Mouse (Mus musculus): ENCODE measurements around the gene Gpr107. TPM values are rescaled to one million over a fixed set of nuclear protein-coding genes. Genes with fewer than 3 reads are reported as not detected.
A peak's percentile ranks its signal among the peaks of the same experiment; 100 is the strongest.

Gene Gpr107
- total and polyA plus RNA-seq, 3 experiments = 16.4 to 18.3 TPM; not detected in 1

GRCm38 (mm10) chr2:31129742-31130518 is 22.2 kb upstream of the Gpr107 start:
- Histone ChIP-seq H3K79me2 (ENCODE audit: control insufficient read depth, insufficient read depth, low read length, poor library complexity) (no peaks in the 10 kb centered on the region; the same call in 1 of the 2 replicates), H3K9me3 (replicated peaks; ENCODE audit: insufficient read depth, low read length) (no peaks in the 10 kb centered on the region), H3K27ac (ENCODE audit: control insufficient read depth, low read depth, low read length) (no peak overlapping the region), H3K27me3 (ENCODE audit: control insufficient read depth in 1 of 2, insufficient read depth in 2 of 2, low read length in 2 of 2) (no peaks in the 10 kb centered on the region), H3K36me3 (ENCODE audit: control insufficient read depth in 1 of 2, insufficient read depth in 2 of 2, low read length in 2 of 2) (peaks cover 0 to 21% of the 10 kb centered on the region in 2 experiments; a peak in 2 of 4 replicates), H3K9ac (ENCODE audit: control insufficient read depth, low read depth, low read length, poor library complexity, severe bottlenecking) (no peak overlapping the region), H3K4me1 (ENCODE audit: control insufficient read depth in 1 of 2, insufficient read depth in 2 of 2, low read length in 2 of 2) (peaks cover 16 to 40% of the 10 kb centered on the region in 2 experiments), H3K4me3 (ENCODE audit: control insufficient read depth in 1 of 2, insufficient read depth in 1 of 2, low read depth in 2 of 2, low read length in 2 of 2) (no peak overlapping the region)
- no peak for DNase-seq (ENCODE audit: low read depth, low spot score)
- TF ChIP-seq MXI1 (IDR thresholded peaks at IDR 0.05; ENCODE audit: low read depth, low read length) = no peak
- no peak for TF ChIP-seq TCF12 (IDR thresholded peaks at IDR 0.05; ENCODE audit: low read depth, low read length)
- TF ChIP-seq MAFK (IDR thresholded peaks at IDR 0.05; ENCODE audit: borderline replicate concordance, low read depth, low read length) = no peak
- no peak for TF ChIP-seq TAL1 (IDR thresholded peaks at IDR 0.05; ENCODE audit: low read length)
- no peak for TF ChIP-seq SMC3 (IDR thresholded peaks at IDR 0.05; ENCODE audit: low read depth, low read length)
- no peak for TF ChIP-seq ELF1 (IDR thresholded peaks at IDR 0.05; ENCODE audit: low read depth, low read length)
- TF ChIP-seq MEF2A (IDR thresholded peaks at IDR 0.05; ENCODE audit: extremely low read depth, insufficient replicate concordance, low read depth, low read length, poor library complexity, severe bottlenecking) = no peak
- no peak for TF ChIP-seq UBTF (IDR thresholded peaks at IDR 0.05; ENCODE audit: borderline replicate concordance, insufficient read depth, low read depth, low read length)
- TF ChIP-seq POLR2AphosphoS2 (IDR thresholded peaks at IDR 0.05; ENCODE audit: low read length) = no peak
- TF ChIP-seq MYB (IDR thresholded peaks at IDR 0.05; ENCODE audit: low read depth, low read length) = no peak
- TF ChIP-seq USF1 (IDR thresholded peaks at IDR 0.05; ENCODE audit: low read depth, low read length) = no peak
- TF ChIP-seq NELFE (IDR thresholded peaks at IDR 0.05; ENCODE audit: low read depth, low read length) = no peak
- TF ChIP-seq NRF1 (IDR thresholded peaks at IDR 0.05; ENCODE audit: insufficient read depth, low read depth, low read length, poor library complexity, severe bottlenecking) = no peak
- no peak for TF ChIP-seq RAD21 (IDR thresholded peaks at IDR 0.05; ENCODE audit: low read depth, low read length)
- TF ChIP-seq GATA1 (IDR thresholded peaks at IDR 0.05; ENCODE audit: low read depth, low read length) = no peak
- no peak for TF ChIP-seq ZKSCAN1 (IDR thresholded peaks at IDR 0.05; ENCODE audit: low read depth, low read length)

GRCm38 (mm10) chr2:31130815-31131299 is 21.3 kb upstream of the Gpr107 start:
- H3K9ac ChIP-seq (ENCODE audit: control insufficient read depth, low read depth, low read length, poor library complexity, severe bottlenecking) = peak overlapping the region; percentile 6; the same call in 1 of the 2 replicates
- peaks cover 0 to 16% of the 10 kb centered on the region in 2 experiments; a peak in 2 of 4 replicates for H3K36me3 ChIP-seq (ENCODE audit: control insufficient read depth in 1 of 2, insufficient read depth in 2 of 2, low read length in 2 of 2)
- peak overlapping the region; percentile 41; the same call in 1 of the 2 replicates for H3K27ac ChIP-seq (ENCODE audit: control insufficient read depth, low read depth, low read length)
- H3K79me2 ChIP-seq (ENCODE audit: control insufficient read depth, insufficient read depth, low read length, poor library complexity) = no peaks in the 10 kb centered on the region; the same call in 1 of the 2 replicates
- H3K4me3 ChIP-seq (ENCODE audit: control insufficient read depth in 1 of 2, insufficient read depth in 1 of 2, low read depth in 2 of 2, low read length in 2 of 2) = no peak overlapping the region
- peak; percentile 57 for DNase-seq (ENCODE audit: low read depth, low spot score)
- peaks cover 16 to 32% of the 10 kb centered on the region in 2 experiments for H3K4me1 ChIP-seq (ENCODE audit: control insufficient read depth in 1 of 2, insufficient read depth in 2 of 2, low read length in 2 of 2)
- H3K27me3 ChIP-seq (ENCODE audit: control insufficient read depth in 1 of 2, insufficient read depth in 2 of 2, low read length in 2 of 2) = no peaks in the 10 kb centered on the region
- H3K9me3 ChIP-seq (replicated peaks; ENCODE audit: insufficient read depth, low read length) = no peaks in the 10 kb centered on the region
- no peak for TF ChIP-seq JUND (IDR thresholded peaks at IDR 0.05; ENCODE audit: low read depth, low read length)
- no peak for TF ChIP-seq CHD1 (IDR thresholded peaks at IDR 0.05; ENCODE audit: low read depth, low read length)
- TF ChIP-seq ETS1 (IDR thresholded peaks at IDR 0.05; ENCODE audit: low read depth, low read length) = no peak
- 0 out of 2 replicates have a peak, but pooled peaks have one; percentile 7 for TF ChIP-seq SMC3 (IDR thresholded peaks at IDR 0.05; ENCODE audit: low read depth, low read length)
- 0 out of 2 replicates have a peak, but pooled peaks have one; percentile 27 for TF ChIP-seq MAFK (IDR thresholded peaks at IDR 0.05; ENCODE audit: borderline replicate concordance, low read depth, low read length)
- peak in 2 of 3 experiments; percentile 5 to 13; a peak in 1 of 6 replicates for TF ChIP-seq CTCF (IDR thresholded peaks at IDR 0.05 in 2 of 3, conservative IDR thresholded peaks at IDR 0.05 in 1 of 3; ENCODE audit: control insufficient read depth in 1 of 3, insufficient read depth in 1 of 3, low read depth in 2 of 3, low read length in 3 of 3, poor library complexity in 1 of 3, severe bottlenecking in 1 of 3)
- 0 out of 2 replicates have a peak, but pooled peaks have one; percentile 33 for TF ChIP-seq SIN3A (IDR thresholded peaks at IDR 0.05; ENCODE audit: low read length)
- peak; percentile 8 to 26; a peak in 1 of 4 replicates for TF ChIP-seq EP300 (IDR thresholded peaks at IDR 0.05; ENCODE audit: low read depth in 1 of 2, low read length in 2 of 2)
- no peak for TF ChIP-seq POLR2A (IDR thresholded peaks at IDR 0.05; ENCODE audit: control insufficient read depth in 1 of 2, insufficient read depth in 1 of 2, low read depth in 1 of 2, low read length in 2 of 2, poor library complexity in 1 of 2)
- TF ChIP-seq E2F4 (IDR thresholded peaks at IDR 0.05; ENCODE audit: borderline replicate concordance, low read depth, low read length) = no peak
- no peak for TF ChIP-seq USF2 (IDR thresholded peaks at IDR 0.05; ENCODE audit: borderline replicate concordance in 1 of 2, insufficient read depth in 1 of 2, low read depth in 1 of 2, low read length in 2 of 2)
- no peak for TF ChIP-seq USF1 (IDR thresholded peaks at IDR 0.05; ENCODE audit: low read depth, low read length)
- no peak for TF ChIP-seq RAD21 (IDR thresholded peaks at IDR 0.05; ENCODE audit: low read depth, low read length)
